Mouse (Mus musculus) erythroblast, embryonic 14.5 days (primary cell): Measurements from ENCODE around the gene Hist1h2bn.
"Not testable (repeated sequence)": the region's sequence is repeated elsewhere in the genome, so short reads cannot be mapped to it uniquely, and the experiment has no call there.

Source experiments
- GATA1 ChIP-seq: IDR thresholded peaks from 2 replicates; pipeline ENCODE4 v1.6.1; 2012; ENCODE audit warnings: low read length, inconsistent platforms, mixed read lengths
- TAL1 ChIP-seq: IDR thresholded peaks from 3 replicates; pipeline ENCODE4 v1.6.1; 2012; ENCODE audit warnings: low read length, inconsistent platforms, mixed read lengths

DNA sequence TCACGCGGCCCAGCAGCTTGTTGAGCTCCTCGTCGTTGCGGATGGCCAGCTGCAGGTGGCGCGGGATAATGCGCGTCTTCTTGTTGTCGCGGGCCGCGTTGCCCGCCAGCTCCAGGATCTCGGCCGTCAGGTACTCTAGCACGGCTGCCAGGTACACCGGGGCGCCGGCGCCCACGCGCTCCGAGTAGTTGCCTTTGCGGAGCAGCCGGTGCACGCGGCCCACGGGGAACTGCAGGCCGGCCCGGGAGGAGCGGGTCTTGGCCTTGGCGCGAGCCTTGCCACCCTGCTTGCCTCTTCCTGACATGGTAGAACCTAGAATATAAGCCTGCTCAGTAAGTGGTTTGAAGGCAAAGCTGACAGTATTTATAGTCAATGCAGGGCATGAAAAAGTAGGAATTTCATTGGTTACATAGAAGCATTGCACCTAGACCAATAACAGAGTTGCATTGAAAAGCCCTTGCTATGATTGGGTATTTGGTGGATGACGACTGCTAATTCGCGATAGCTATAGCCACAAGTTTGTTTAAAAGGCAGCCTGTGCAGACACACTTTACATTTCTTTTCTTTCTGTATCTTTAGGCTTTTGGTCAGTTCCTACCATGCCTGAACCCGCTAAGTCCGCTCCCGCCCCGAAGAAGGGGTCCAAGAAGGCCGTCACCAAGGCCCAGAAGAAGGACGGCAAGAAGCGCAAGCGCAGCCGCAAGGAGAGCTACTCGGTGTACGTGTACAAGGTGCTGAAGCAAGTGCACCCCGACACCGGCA, at the start of gene Hist1h2bn, which contains the start of gene Hist1h2ak:
- 0 out of 2 replicates have a peak, but pooled peaks have one; percentile 21 for TF ChIP-seq GATA1
- TF ChIP-seq TAL1 = not testable (repeated sequence)
